Mouse (Mus musculus): ENCODE results near the gene Rap1a.

Gene Rap1a

DNA sequence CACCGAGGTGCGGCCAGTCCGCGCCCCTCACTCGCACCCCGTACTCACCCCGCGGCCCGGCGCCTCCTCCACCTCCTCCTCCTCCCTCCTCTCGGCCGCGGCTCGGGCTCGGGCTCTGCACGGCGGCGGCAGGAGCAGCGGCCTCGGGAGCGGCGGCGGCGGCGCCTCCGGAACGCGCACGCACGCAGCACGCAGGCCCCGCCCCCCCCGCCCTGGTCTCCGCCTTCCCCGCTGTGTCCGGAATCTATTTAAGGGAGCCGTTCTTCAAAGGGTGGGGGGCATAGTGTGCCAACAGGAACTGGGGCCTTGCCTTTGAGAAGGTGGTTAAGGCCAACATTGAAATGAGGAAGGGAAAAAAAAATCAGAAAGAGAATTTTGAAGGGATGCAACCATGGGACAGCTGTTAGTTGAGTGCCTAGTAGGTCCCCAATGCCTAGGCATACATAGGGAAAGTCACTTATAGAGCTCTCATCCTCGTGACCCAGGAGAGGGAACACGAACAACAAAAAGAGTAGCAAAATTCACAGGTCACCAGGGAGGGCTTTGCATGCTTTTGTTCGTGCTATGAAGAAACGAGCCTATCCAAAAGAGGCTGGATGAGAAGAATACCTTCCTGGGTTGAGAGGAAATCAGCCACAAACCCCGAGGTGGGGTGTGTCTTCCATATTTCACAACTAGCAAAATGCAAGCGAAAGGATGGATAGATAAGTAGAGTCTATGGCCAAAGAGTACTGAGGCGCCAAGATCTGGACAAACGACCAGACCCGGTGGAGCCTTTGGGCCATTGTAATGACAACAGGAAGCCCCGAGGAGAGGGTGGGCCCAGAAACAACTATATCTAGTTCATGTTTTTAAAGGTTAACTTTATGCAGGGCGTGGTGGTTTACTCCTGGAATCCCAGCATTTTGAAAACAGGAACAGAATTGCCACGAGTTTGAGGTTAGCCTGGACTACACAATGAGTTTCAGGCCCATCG is at the start of gene Rap1a:
Rap1a (minus strand) TSS at position 146 of the 976 bp plus-strand sequence.
- peak; percentile 73 for DNase-seq (ENCODE audit: low spot score)

GRCm38 (mm10) chr3:105846294-105847069 is 45.3 kb upstream of the Rap1a start:
- DNase-seq (ENCODE audit: low spot score): no peak

DNA sequence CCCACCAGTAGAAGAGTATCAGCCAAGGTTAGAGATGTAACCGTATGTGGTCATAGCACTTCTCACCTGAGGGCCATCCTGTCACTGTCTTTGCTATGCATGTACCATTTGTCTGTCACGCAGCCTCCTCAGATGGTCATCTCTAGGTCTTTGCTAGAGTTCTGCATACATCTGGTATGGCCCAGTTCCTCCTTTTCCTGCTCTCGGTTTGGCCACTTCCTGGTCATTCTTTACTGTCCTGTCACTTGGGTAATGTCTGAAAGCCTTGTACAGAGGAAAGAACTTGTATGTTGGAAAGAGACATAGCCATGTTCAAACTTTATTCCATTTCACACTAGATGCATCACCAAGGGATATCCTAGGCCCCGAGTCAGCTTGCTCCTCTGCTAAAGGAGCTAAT is 38.7 kb upstream of the Rap1a start:
- no peak for DNase-seq (ENCODE audit: low spot score)

DNA sequence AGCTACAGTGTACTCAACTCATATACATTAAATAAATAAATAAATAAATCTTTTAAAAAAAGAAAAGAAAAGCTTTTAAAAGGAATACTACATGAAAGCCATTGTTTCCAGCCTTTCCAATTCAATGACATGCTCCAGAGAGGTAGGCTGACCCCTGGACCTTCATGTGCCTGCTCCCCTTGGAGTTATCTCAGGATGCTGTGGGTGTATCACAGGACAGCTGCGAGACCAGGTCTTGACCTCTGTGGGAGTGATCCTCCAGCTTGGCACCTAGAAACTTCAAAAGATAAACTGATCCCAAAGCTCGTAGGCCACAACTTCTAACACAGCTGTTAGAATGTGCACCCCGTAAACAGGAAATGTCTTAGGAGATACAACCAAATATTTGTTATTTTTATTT is 37.5 kb upstream of the Rap1a start:
- no peak for DNase-seq (ENCODE audit: low spot score)

- DNase-seq (ENCODE audit: low spot score): no peak
Measured at GRCm38 (mm10) chr3:105836883-105837282, 35.7 kb upstream of the Rap1a start.

DNA sequence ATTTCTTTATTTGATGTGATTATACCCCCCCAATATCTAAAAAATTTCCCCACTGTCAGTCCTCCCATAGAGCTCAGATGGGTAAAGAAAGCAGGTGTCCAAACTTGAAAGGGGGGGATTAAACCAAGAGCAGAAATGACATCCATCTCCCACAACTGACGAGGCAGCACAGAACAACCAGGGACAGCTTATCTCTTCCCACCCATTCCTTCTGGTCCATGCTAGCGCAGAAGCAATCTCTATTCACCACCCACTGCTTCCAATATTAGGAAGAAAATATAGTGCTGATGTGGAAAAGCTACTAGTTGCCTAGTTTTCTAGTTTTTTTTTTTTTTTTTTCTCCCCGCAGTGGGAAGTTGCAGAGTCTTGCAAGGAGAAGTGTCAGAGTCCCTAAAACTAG is 34.7 kb upstream of the Rap1a start:
- no peak for DNase-seq (ENCODE audit: low spot score)

- DNase-seq (ENCODE audit: low spot score): no peak
Measured at GRCm38 (mm10) chr3:105831584-105831983, 30.4 kb upstream of the Rap1a start.

- DNase-seq (ENCODE audit: low spot score): no peak
Measured at GRCm38 (mm10) chr3:105825501-105826161, 24.5 kb upstream of the Rap1a start.

DNA sequence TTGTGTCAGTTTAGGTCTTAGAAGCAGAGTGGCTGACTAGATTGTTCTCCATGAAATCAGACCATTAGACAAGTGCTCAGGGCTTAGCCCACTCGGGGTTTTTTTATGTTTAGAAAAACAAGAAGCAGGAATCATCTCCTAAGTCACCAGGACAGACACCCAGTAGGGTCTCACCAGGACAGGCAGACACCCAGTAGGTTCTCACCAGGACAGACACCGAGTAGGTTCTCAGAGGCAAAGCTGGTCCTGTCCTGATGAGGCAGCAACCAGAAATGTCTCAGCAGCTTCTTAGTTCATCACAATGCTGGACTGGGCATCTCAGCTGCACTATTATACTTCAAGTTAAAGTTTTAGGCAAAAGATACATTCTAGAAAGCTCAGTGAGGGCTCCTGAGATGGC is 23.6 kb upstream of the Rap1a start:
- DNase-seq (ENCODE audit: low spot score): no peak

DNA sequence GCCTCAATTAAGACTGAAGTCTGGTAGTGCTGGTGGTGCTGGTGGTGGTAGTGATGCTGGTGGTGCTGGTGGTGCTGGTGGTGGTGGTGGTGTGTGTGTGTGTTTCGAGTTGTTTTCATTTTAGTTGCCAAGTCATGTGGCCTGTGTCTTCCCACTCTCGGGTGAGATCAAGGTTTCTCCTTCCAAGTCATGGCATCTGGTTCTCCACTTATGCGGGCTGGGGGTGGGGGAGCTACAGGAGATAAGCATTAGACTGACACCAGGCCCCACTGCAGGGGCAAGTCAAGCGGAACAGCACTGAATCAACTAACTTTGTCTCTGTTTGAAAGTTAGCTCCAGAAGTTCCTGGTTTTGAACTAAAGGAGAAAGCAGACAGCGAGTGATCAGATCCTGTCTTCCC is 23.0 kb upstream of the Rap1a start:
- no peak for DNase-seq (ENCODE audit: low spot score)

DNA sequence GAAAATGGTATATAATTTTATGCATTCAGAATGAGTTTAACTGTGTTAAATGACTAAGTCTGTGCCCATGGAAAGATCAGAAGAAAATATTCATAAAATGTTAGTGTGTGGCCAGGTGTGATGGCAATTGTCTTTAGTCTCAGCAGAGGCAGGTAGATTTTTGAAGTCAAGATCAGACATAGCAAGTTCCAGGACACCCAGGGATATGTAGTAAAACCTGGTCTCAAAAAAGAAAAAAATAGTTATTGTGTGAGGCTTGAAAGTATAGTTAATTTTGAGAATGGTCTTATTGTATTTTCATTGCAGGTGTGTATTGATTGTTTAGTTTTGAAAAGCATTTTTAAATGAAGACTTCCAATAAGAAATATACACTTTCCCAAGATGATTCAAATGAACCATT is 22.5 kb upstream of the Rap1a start:
- DNase-seq (ENCODE audit: low spot score): no peak

- no peak for DNase-seq (ENCODE audit: low spot score)
Measured at GRCm38 (mm10) chr3:105821504-105821903, 20.4 kb upstream of the Rap1a start.

DNA sequence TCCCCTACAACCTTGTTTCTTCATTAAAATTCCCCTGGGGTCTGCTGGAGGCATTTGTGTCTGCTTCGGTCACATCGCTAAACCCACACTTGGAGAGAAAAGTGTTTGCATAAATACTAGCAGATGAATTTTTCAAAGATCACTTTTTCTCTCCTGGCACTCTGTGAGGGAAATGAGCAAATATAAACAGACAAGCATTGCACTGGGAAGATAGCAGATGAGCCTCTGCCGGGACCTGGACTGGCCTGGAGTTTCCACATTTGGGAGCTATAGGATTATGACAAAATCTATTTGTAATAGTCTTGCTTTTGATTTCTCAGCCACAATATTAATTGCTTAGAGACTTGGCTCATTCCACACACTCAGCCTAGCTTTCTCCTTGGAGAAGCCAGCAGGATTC is 19.1 kb upstream of the Rap1a start:
- DNase-seq (ENCODE audit: low spot score): no peak

- DNase-seq (ENCODE audit: low spot score): no peak
Measured at GRCm38 (mm10) chr3:105818130-105819004, 17.2 kb upstream of the Rap1a start.

DNA sequence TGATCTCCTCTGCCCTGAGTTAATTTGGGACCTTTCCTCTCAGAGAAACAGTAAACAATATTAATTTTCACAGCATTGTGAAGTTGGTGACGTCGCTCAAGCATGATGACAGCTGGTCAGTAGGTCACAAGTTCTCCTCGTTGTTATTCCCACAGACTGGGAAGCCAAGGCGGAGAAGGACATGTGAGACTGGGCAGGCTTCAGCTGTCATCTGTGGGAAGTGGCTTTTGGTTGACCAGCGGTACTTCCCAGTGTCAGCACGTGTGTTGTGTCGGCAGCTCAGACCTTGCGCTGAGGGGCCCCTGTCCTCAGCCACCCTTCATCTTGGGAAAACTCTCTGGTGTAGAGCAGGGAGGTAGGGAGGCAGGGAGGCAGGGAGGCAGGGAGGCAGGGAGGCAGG is 15.0 kb upstream of the Rap1a start:
- no peak for DNase-seq (ENCODE audit: low spot score)

DNA sequence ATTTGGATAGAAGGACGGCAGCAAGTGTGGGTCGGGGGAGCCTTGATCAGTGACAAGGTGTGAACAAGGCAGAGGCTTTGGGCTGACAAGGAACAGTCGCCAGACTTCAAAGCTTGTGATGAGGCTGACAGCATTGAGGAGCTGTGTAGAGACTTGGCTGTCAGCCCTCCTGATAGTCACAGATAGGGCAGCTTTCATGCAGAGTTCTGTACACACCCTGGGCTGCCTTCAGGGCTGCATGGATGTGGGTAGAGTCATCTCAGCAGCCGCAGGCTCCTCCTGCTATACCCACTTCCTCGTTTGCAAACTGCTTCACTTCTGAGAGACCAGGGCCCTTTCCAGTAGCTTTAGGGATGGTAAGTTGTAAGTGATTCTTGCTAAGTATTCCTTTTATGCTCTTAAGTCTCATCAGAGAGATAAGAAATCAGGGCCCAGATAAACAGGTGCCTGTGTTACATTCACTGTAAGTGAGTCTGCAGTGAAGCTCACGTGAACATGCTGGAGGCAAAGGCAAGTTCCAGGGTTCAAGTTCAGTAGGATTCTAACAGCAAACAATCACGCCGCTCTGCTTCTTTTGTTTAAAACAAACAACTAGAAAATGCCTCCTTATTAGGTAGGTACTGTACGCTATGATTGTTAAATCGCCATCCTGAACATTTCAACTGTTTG is 14.2 kb upstream of the Rap1a start:
- DNase-seq (ENCODE audit: low spot score): peak; percentile 64

DNA sequence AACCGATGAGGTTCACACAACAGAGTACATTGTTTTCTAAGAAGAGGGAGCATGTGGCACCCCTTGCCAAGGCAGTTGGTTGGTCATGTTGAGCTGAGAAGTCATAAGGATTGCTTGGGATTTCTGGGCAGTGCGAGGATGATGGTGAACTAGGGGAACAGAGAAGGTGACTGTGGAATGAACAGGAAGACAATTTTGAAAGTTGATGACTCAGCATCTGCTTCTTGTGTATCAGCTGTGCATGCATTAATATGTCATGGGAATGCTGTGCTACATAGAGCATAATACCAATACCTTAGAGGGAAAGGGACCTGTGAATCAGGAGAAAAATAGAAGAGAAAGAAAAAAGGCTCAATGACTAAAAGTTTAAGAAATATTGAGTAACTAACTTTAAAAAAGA is 10.0 kb upstream of the Rap1a start:
- no peak for DNase-seq (ENCODE audit: low spot score)

DNA sequence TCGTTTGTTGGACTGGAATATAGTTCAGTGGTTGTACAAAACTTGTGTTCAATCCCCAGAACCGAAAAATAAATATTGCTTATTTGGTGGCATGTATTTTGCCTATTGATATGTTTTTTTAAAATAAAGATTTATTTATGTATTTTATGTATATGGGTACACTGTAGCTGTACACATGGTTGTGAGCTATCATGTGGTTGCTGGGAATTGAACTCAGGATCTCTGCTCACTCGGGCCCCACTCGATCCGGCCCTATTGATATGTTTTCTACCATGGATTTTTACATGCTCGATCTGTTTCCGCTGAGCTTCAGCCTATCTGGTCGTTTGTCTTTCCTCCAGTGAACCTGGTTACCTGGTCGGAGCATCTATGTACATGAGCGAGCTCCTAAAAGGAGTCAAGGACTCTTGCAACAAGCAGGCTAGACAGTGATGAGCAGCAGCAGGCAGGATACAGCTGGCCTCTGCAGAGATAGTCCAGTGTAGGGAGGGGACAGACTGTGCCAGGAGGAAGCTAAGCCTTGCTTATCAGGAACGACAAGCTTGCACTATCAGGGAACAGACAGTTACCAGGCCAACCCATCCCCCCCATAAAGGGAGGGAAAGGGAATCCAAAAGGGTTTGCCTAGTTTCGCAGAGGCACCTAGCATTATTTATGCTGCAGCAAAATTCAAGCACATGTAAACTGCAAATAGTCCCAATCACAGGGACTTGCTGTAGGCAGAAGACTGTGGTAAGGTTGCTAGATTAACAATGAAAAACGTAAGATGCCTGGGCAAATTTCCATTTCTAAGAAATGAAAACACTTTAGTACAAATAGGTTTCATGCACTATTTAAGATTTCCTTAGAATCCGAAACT is 7.3 kb upstream of the Rap1a start:
- peak; percentile 94 for DNase-seq (ENCODE audit: low spot score)

- peak; percentile 54 for DNase-seq (ENCODE audit: low spot score)
Measured at GRCm38 (mm10) chr3:105807672-105808071, 6.5 kb upstream of the Rap1a start.

Measured in c-Kit-positive CD71-positive TER-119-positive erythroid progenitor cells, embryonic 14.5 days (primary cell).